Mouse (Mus musculus) hindbrain, embryonic 14.5 days (tissue): ENCODE measurements around the gene Sap25. TPM values are rescaled to one million over a fixed set of nuclear protein-coding genes. Genes with fewer than 3 reads are reported as not detected.
"Not testable (repeated sequence)": the region's sequence is repeated elsewhere in the genome, so short reads cannot be mapped to it uniquely, and the experiment has no call there.

Source experiments
- ATAC-seq: fragments of 200-750 bp; cut with Nextera tagmentation; 2 replicates; pipeline ENCODE4 v1.8.0; 2017; ENCODE audit warnings: moderate number of reproducible peaks, mild to moderate bottlenecking, moderate TSS enrichment, moderate library complexity; ENCODE audit not compliant: low FRiP score
- DNase-seq: peaks from one replicate; pipeline ENCODE4 v3.0.0-alpha.2; 2015; ENCODE audit warnings: low spot score
- H3K27ac ChIP-seq: fragments of 300-500 bp; sonication (generic); 2 replicates; pipeline ENCODE4 v1.5.1; 2014; ENCODE audit warnings: mild to moderate bottlenecking, moderate library complexity
- H3K27me3 ChIP-seq: fragments of 300-500 bp; sonication (generic); 2 replicates; pipeline ENCODE4 v1.6.1; 2014; ENCODE audit warnings: mild to moderate bottlenecking, low read length, mixed read lengths; ENCODE audit not compliant: control insufficient read depth, insufficient read depth
- H3K36me3 ChIP-seq: fragments of 300-500 bp; sonication (generic); replicated peaks from 2 replicates; pipeline ENCODE4 v1.6.1; 2014; ENCODE audit not compliant: control insufficient read depth, insufficient read depth
- H3K4me1 ChIP-seq: fragments of 300-500 bp; sonication (generic); replicated peaks from 2 replicates; pipeline ENCODE4 v1.6.1; 2014; ENCODE audit warnings: antibody characterized with exemption, low read length, mixed read lengths; ENCODE audit not compliant: control insufficient read depth, insufficient read depth
- H3K4me2 ChIP-seq: fragments of 300-500 bp; sonication (generic); replicated peaks from 2 replicates; pipeline ENCODE4 v1.6.1; 2014; ENCODE audit warnings: mild to moderate bottlenecking, moderate library complexity
- H3K4me3 ChIP-seq: fragments of 300-500 bp; sonication (generic); replicated peaks from 2 replicates; pipeline ENCODE4 v1.5.1; 2014; ENCODE audit warnings: mild to moderate bottlenecking, low read length
- H3K9ac ChIP-seq: fragments of 300-500 bp; sonication (generic); 2 replicates; pipeline ENCODE4 v1.6.1; 2014
- H3K9me3 ChIP-seq: fragments of 300-500 bp; sonication (generic); 2 replicates; pipeline ENCODE4 v1.6.1; 2016; ENCODE audit warnings: low read length; ENCODE audit not compliant: control insufficient read depth
- WGBS: fragments of 180-500 bp; shearing (Covaris S2); extraction: QIAGEN DNeasy Blood & Tissue Kit; methylation state at CpG from one replicate; pipeline ENCODE4 v1.1.7; 2014; 5-methylcytosine and 5-hydroxymethylcytosine counted together
- polyA plus RNA-seq: library from polyadenylated mRNA; unstranded; fragments of >200 nt; fragmentation: Nextera tagmentation; extraction: Ambion mirVana; gene quantifications from 2 replicates; pipeline ENCODE4 v1.2.1, GENCODE M21; 2014

Gene Sap25
- polyA plus RNA-seq, 1 experiment from 2014 or later: 5.8 TPM

DNA sequence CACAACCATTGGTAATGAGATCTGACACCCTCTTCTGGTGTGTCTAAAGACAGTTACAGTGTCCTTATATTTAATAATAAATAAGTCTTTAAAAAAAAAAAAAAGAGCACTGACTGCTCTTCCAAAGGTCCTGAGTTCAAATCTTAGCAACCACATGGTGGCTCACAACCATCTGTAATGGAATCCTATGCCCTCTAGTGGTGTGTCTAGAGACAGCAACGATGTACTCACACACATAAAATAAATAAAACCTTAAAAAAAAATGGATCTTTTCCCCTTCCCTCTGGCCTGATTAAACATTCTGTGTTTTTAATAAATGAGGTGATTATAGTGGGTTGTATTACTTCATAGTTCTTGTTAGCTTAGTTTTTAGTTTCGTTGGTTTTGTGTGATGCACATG lies 26.2 kb upstream of the Sap25 start:
- not testable (repeated sequence) for H3K36me3 ChIP-seq, DNase-seq, H3K9ac ChIP-seq, H3K27me3 ChIP-seq, H3K4me2 ChIP-seq, ATAC-seq, H3K4me3 ChIP-seq, H3K9me3 ChIP-seq, H3K27ac ChIP-seq, H3K4me1 ChIP-seq
- 88% methylated on average over 2 of the region's 2 CpGs for WGBS

- Histone ChIP-seq H3K27ac (no peak overlapping the region), H3K4me2 (no peak overlapping the region), H3K4me3 (no peak overlapping the region), H3K27me3 (no peaks in the 10 kb centered on the region), H3K9me3 (no peaks in the 10 kb centered on the region), H3K9ac (no peak overlapping the region), H3K36me3 (no peaks in the 10 kb centered on the region), H3K4me1 (no peaks in the 10 kb centered on the region)
- DNase-seq: no peak
- 91% methylated on average over 7 of the region's 7 CpGs for WGBS
- ATAC-seq: no peak
Measured at GRCm38 (mm10) chr5:137615347-137615746, 25.8 kb upstream of the Sap25 start.

GRCm38 (mm10) chr5:137623937-137624530 lies 17.1 kb upstream of the Sap25 start:
- DNase-seq (no peak), ATAC-seq (no peak)
- 86% methylated on average over 11 of the region's 11 CpGs for WGBS
- Histone ChIP-seq H3K9me3 (no peaks in the 10 kb centered on the region), H3K27me3 (no peaks in the 10 kb centered on the region), H3K4me3 (no peak overlapping the region), H3K36me3 (no peaks in the 10 kb centered on the region), H3K27ac (no peak overlapping the region), H3K4me1 (peaks cover 7% of the 10 kb centered on the region; the same call in 1 of the 2 replicates), H3K4me2 (no peak overlapping the region), H3K9ac (no peak overlapping the region)

DNA sequence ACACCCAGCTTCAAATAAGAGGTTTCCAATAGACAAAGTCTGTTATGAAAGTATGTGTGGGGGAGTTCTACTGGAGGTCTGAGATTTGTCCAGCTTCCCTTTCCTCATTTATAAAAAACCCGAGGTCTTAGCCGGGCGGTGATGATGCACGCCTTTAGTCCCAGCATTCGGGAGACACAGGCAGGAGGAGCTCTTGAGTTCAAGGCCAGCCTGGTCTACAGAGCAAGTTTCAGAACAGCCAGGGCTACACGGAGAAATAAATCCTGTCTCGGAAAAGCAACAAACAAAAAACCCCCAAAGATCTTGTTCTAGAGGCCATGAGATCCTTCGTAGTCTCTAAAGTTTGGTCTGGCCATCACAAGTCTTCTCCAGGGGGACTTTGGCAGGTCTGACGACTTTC lies 13.1 kb upstream of the Sap25 start:
- H3K4me1 ChIP-seq: peaks cover 37% of the 10 kb centered on the region
- ATAC-seq (no peak), DNase-seq (no peak)
- H3K4me3 ChIP-seq: peak overlapping the region; percentile 80
- no peaks in the 10 kb centered on the region for H3K27me3 ChIP-seq
- peak overlapping the region; percentile 63 for H3K4me2 ChIP-seq
- 2% methylated on average over 9 of the region's 9 CpGs for WGBS
- peak overlapping the region; percentile 78 for H3K9ac ChIP-seq
- H3K36me3 ChIP-seq: no peaks in the 10 kb centered on the region
- H3K9me3 ChIP-seq: no peaks in the 10 kb centered on the region
- peak overlapping the region; percentile 92 for H3K27ac ChIP-seq

DNA sequence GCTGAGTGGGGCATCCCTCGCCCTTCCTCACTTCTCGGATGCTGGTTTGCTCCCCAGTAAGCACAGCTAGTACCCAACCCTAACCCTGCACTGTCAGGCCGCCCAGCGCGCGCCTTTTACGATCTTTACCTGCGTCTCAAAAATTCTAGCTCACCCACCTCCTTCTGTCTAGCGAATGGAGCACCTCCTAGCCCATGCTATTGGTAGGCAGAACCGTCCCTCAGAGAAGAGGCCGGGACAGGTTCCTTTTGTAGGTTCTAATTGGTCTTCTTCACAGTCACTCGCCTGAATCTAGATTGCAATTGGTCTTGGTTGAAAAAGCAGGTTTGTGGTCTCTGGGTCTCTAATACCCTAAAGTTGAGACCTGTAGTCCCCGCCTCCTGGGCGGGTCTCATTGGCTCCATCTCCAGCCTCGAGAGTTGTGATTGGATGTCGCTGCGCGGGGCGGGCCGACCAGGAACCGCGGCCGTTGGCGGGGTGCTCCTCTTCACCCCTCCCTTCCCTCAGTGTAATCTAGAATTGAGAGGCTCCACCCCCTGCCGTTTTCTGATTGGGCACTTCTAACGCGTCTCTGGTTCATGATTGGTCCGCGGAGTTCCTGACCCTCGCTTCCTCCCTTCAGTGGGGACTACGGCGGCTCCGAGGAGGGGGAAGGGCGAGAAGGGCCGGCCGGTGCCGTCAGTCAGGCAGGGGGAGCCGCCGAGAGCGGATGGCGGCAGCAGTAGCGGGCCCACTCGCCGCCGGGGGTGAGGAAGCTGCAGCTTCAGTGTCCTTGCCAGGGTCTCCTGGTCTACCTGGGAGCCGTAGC lies 12.4 kb upstream of the Sap25 start, which contains the start of the genes Fbxo24, Lrch4 and Gm20605:
TSS of gene Fbxo24 (minus strand) at position 505 of the 808 bp plus-strand sequence.
TSS of gene Lrch4 (plus strand) at position 624 of the 808 bp plus-strand sequence.
TSS of gene Gm20605 (plus strand) at position 678 of the 808 bp plus-strand sequence.
- H3K27me3 ChIP-seq: no peaks in the 10 kb centered on the region
- no peaks in the 10 kb centered on the region for H3K9me3 ChIP-seq
- H3K4me3 ChIP-seq: peak within 1 kb of the TSS; percentile 80
- H3K4me1 ChIP-seq: peaks cover 37% of the 10 kb centered on the region
- H3K4me2 ChIP-seq: peak within 1 kb of the TSS; percentile 63
- peak within 1 kb of the TSS; percentile 85 for H3K9ac ChIP-seq
- ATAC-seq (peak; percentile 99), DNase-seq (peak; percentile 98)
- peak within 1 kb of the TSS; percentile 92 for H3K27ac ChIP-seq
- WGBS: under 1% methylated on average over 45 of the region's 46 CpGs
- H3K36me3 ChIP-seq: peaks cover 1% of the 10 kb centered on the region

DNA sequence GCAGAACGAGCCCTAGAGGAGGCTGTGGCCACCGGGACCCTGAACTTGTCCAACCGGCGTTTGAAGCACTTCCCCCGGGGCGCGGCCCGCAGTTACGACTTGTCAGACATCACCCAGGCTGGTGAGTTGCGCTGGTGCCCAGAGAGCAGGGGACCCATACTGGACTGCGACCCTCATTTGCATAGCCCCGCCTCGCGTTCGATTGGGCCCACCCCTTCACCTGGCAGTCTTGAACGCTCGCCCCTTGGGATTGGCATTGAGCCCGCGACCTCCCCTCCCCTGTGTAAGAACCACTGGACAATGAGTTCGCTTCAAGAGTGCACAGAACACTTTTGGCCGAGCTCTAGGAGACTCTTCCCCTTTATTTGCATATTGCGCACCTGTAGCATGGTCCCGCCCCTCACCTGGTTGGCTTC lies 11.8 kb upstream of the Sap25 start:
- WGBS: under 1% methylated on average over 17 of the region's 23 CpGs
- Histone ChIP-seq H3K4me2 (peak overlapping the region; percentile 63), H3K36me3 (peaks cover 8% of the 10 kb centered on the region), H3K27ac (peak overlapping the region; percentile 86), H3K9me3 (no peaks in the 10 kb centered on the region), H3K27me3 (no peaks in the 10 kb centered on the region), H3K4me1 (peaks cover 37% of the 10 kb centered on the region), H3K4me3 (peak overlapping the region; percentile 80), H3K9ac (peak overlapping the region; percentile 85)
- ATAC-seq: peak; percentile 4; the same call in 1 of the 2 replicates
- DNase-seq: peak; percentile 55

- no peak for DNase-seq
Measured at GRCm38 (mm10) chr5:137629906-137630545, 11.1 kb upstream of the Sap25 start.

DNA sequence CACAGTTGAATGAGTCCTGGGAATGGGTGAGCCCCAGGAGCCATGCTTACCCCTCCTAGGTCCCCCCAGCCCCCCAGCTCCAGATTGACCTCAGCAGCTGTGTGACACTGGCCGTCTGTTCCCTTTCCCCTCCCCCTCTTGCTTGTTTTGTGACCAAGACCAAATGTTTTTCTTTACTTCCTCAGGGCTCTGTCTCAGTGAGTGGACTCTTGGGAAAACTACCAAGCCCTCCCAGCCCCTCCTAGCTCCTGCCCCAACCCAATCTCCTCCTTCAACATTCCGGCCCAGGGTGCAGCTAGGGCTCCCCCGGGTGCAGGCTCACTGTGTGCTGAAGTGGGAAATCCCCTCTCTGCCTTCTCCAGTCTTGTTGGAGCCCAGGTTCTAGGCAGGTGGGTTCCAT lies 10.5 kb upstream of the Sap25 start:
- H3K36me3 ChIP-seq: peaks cover 18% of the 10 kb centered on the region
- H3K9ac ChIP-seq: peak overlapping the region; percentile 85
- H3K27me3 ChIP-seq: no peaks in the 10 kb centered on the region
- 38% methylated on average over 3 of the region's 3 CpGs for WGBS
- DNase-seq (no peak), ATAC-seq (no peak)
- peak overlapping the region; percentile 80 for H3K4me3 ChIP-seq
- no peaks in the 10 kb centered on the region for H3K9me3 ChIP-seq
- peak overlapping the region; percentile 63 for H3K4me2 ChIP-seq
- peak overlapping the region; percentile 56 for H3K27ac ChIP-seq
- peaks cover 37% of the 10 kb centered on the region for H3K4me1 ChIP-seq

More at GRCm38 (mm10) chr5:137629906-137630545, 11.1 kb upstream of the Sap25 start:
- H3K4me2 ChIP-seq: peak overlapping the region; percentile 63
- WGBS: 25% methylated on average over 6 of the region's 6 CpGs
- peaks cover 14% of the 10 kb centered on the region for H3K36me3 ChIP-seq
- ATAC-seq: no peak
- H3K9me3 ChIP-seq: no peaks in the 10 kb centered on the region
- no peak overlapping the region for H3K27ac ChIP-seq
- peak overlapping the region; percentile 85 for H3K9ac ChIP-seq
- peak overlapping the region; percentile 80 for H3K4me3 ChIP-seq
- peaks cover 37% of the 10 kb centered on the region for H3K4me1 ChIP-seq
- no peaks in the 10 kb centered on the region for H3K27me3 ChIP-seq

DNA sequence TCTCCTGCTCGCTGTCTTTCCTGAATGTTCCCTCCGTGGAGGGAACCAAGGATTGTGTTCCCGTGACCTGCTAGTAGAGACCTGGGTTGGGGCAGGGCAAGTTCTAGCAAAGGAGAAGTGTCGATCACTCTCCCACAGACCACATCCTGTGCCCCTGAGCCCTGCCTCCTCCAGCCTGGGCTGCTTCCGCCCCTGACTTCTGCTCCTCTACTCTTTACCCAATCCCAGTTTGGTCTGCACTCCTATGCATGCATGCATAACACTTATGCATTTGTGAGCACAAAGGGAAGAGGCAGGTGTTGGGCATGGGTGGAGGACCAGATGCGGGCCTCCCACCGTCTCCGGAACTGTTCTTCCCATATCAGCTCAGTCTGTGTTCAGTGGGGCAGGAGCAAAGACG lies 10.0 kb upstream of the Sap25 start:
- peaks cover 24% of the 10 kb centered on the region for H3K36me3 ChIP-seq
- H3K4me3 ChIP-seq: 0 out of 2 replicates have a peak overlapping the region, but pooled peaks have one; percentile 80
- 60% methylated on average over 9 of the region's 9 CpGs for WGBS
- DNase-seq (no peak), ATAC-seq (no peak)
- peak overlapping the region; percentile 63 for H3K4me2 ChIP-seq
- H3K27ac ChIP-seq: peak overlapping the region; percentile 56
- no peaks in the 10 kb centered on the region for H3K9me3 ChIP-seq
- peaks cover 37% of the 10 kb centered on the region for H3K4me1 ChIP-seq
- H3K27me3 ChIP-seq: no peaks in the 10 kb centered on the region
- H3K9ac ChIP-seq: peak overlapping the region; percentile 85; the same call in 1 of the 2 replicates
